Mouse (Mus musculus) urinary bladder, adult 18-20 months (tissue): ENCODE measurements around the gene Nup37.

Source experiments
- DNase-seq, 2 experiments: peaks; one replicate each; pipeline ENCODE4 v3.0.0; 2022; ENCODE audit warnings: low spot score in 2 of 2, mixed read lengths in 2 of 2

The Nup37 gene

GRCm38 (mm10) chr10:88227962-88228361 lies 81.2 kb downstream of the Nup37 start:
- no peak for DNase-seq
